Mouse (Mus musculus) olfactory bulb, adult 2 months (tissue): Measurements from ENCODE around the gene Snx30. TPM values are rescaled to one million over a fixed set of nuclear protein-coding genes. Genes with fewer than 3 reads are reported as not detected.
A peak's percentile ranks its signal among the peaks of the same experiment; 100 is the strongest.

Experiments used
- H3K27ac ChIP-seq: fragments of 200-500 bp; 2 replicates; pipeline ENCODE4 v1.5.1; 2012; ENCODE audit warnings: low read depth, low read length; ENCODE audit not compliant: insufficient read depth
- H3K4me1 ChIP-seq: fragments of 200-500 bp; 2 replicates; pipeline ENCODE4 v1.6.1; 2012; ENCODE audit warnings: low read length; ENCODE audit not compliant: control insufficient read depth, insufficient read depth
- H3K4me3 ChIP-seq: fragments of 200-500 bp; 2 replicates; pipeline ENCODE4 v1.5.1; 2012; ENCODE audit warnings: mild to moderate bottlenecking, low read depth, low read length, moderate library complexity; ENCODE audit not compliant: insufficient read depth
- CTCF ChIP-seq: fragments of 200-500 bp; IDR thresholded peaks from 2 replicates; pipeline ENCODE4 v1.5.1; 2012; ENCODE audit warnings: low read depth, mild to moderate bottlenecking, low read length, moderate library complexity; ENCODE audit not compliant: insufficient read depth
- POLR2A ChIP-seq: fragments of 200-500 bp; IDR thresholded peaks from 2 replicates; pipeline ENCODE4 v1.6.1; 2012; ENCODE audit warnings: mild to moderate bottlenecking, low read depth, low read length, moderate library complexity; ENCODE audit not compliant: insufficient read depth
- WGBS: fragments of 180-500 bp; shearing (Covaris S2); methylation state at CpG from one replicate; pipeline ENCODE4 v1.1.7; 2018; 5-methylcytosine and 5-hydroxymethylcytosine counted together
- polyA plus RNA-seq: library from polyadenylated mRNA; stranded (reverse); fragments of >200 nt; gene quantifications from 2 replicates; pipeline ENCODE4 v1.2.4, GENCODE M21; 2012; ENCODE audit warnings: low replicate concordance; ENCODE audit not compliant: missing spikeins, insufficient read depth, insufficient read length

The Snx30 gene
- polyA plus RNA-seq, 1 experiment, result not detected

- TF ChIP-seq CTCF, result no peak
- no peak for TF ChIP-seq POLR2A
- peaks cover 6% of the 10 kb centered on the region; the same call in 1 of the 2 replicates for H3K4me1 ChIP-seq
- no peak overlapping the region for H3K4me3 ChIP-seq
- WGBS, result 94% methylated on average over 2 of the region's 2 CpGs
- H3K27ac ChIP-seq, result no peak overlapping the region
Measured at GRCm38 (mm10) chr4:59767717-59768116, 37.9 kb upstream of the Snx30 start.

- Histone ChIP-seq H3K4me1 (no peaks in the 10 kb centered on the region), H3K4me3 (no peak overlapping the region), H3K27ac (no peak overlapping the region)
- TF ChIP-seq CTCF (no peak), POLR2A (no peak)
- 73% methylated on average over 17 of the region's 17 CpGs for WGBS
Measured at GRCm38 (mm10) chr4:59772171-59772879, 33.3 kb upstream of the Snx30 start.

GRCm38 (mm10) chr4:59777828-59778227, 27.8 kb upstream of the Snx30 start:
- TF ChIP-seq POLR2A (no peak), CTCF (no peak)
- peaks cover 2% of the 10 kb centered on the region for H3K4me1 ChIP-seq
- 84% methylated on average over 3 of the region's 3 CpGs for WGBS
- no peak overlapping the region for H3K4me3 ChIP-seq
- H3K27ac ChIP-seq, result no peak overlapping the region

- no peak for TF ChIP-seq POLR2A
- TF ChIP-seq CTCF, result no peak
- no peak overlapping the region for H3K4me3 ChIP-seq
- no peak overlapping the region for H3K27ac ChIP-seq
- 2% methylated on average over 1 of the region's 1 CpGs for WGBS
- H3K4me1 ChIP-seq, result peaks cover 4% of the 10 kb centered on the region
Measured at GRCm38 (mm10) chr4:59780568-59780967, 25.1 kb upstream of the Snx30 start.

- Histone ChIP-seq H3K4me3 (peak overlapping the region; percentile 94), H3K4me1 (peaks cover 4% of the 10 kb centered on the region), H3K27ac (no peak overlapping the region)
- no peak for TF ChIP-seq CTCF
- no peak for TF ChIP-seq POLR2A
- under 1% methylated on average over 47 of the region's 47 CpGs for WGBS
Measured at GRCm38 (mm10) chr4:59782853-59783684, 22.6 kb upstream of the Snx30 start.

GRCm38 (mm10) chr4:59783685-59784279, 21.9 kb upstream of the Snx30 start:
- no peak overlapping the region for H3K27ac ChIP-seq
- under 1% methylated on average over 36 of the region's 36 CpGs for WGBS

GRCm38 (mm10) chr4:59785412-59785811, 20.2 kb upstream of the Snx30 start:
- TF ChIP-seq CTCF (no peak), POLR2A (no peak)
- WGBS, result 24% methylated on average over 2 of the region's 2 CpGs
- no peak overlapping the region for H3K27ac ChIP-seq
- peaks cover 4% of the 10 kb centered on the region for H3K4me1 ChIP-seq
- no peak overlapping the region for H3K4me3 ChIP-seq

More at GRCm38 (mm10) chr4:59783685-59784279, 21.9 kb upstream of the Snx30 start:
- peaks cover 4% of the 10 kb centered on the region for H3K4me1 ChIP-seq
- H3K4me3 ChIP-seq, result peak overlapping the region; percentile 94
- no peak for TF ChIP-seq CTCF
- TF ChIP-seq POLR2A, result peak; percentile 63; the same call in 1 of the 2 replicates

GRCm38 (mm10) chr4:59786661-59787060, 19.0 kb upstream of the Snx30 start:
- Histone ChIP-seq H3K27ac (no peak overlapping the region), H3K4me1 (peaks cover 4% of the 10 kb centered on the region), H3K4me3 (no peak overlapping the region)
- TF ChIP-seq POLR2A, result no peak
- peak; percentile 85 for TF ChIP-seq CTCF
- WGBS, result under 1% methylated on average over 7 of the region's 7 CpGs
